Mouse (Mus musculus) liver, embryonic 16.5 days (tissue): ENCODE measurements at regions not wholly inside any gene's neighbourhood (a gene's known extent, or its start where the extent isn't known, plus 50 kb on each side); places are given as distances from the start of the nearest gene placed in this dataset.
A peak's percentile ranks its signal among the peaks of the same experiment; 100 is the strongest.

Experiments
- ATAC-seq: fragments of 200-750 bp; cut with Nextera tagmentation; 2 replicates; pipeline ENCODE4 v1.8.0; 2017; ENCODE audit warnings: low read depth, mild to moderate bottlenecking, moderate number of reproducible peaks, moderate library complexity
- H3K27ac ChIP-seq: fragments of 300-500 bp; sonication (generic); 2 replicates; pipeline ENCODE4 v1.5.1; 2014; ENCODE audit warnings: mild to moderate bottlenecking, low read length
- H3K27me3 ChIP-seq: fragments of 300-500 bp; sonication (generic); 2 replicates; pipeline ENCODE4 v1.6.1; 2014; ENCODE audit warnings: low read depth, low read length, mixed read lengths; ENCODE audit not compliant: control insufficient read depth, insufficient read depth
- H3K36me3 ChIP-seq: fragments of 300-500 bp; sonication (generic); 2 replicates; pipeline ENCODE4 v1.6.1; 2014; ENCODE audit warnings: mild to moderate bottlenecking; ENCODE audit not compliant: control insufficient read depth, insufficient read depth
- H3K4me1 ChIP-seq: fragments of 300-500 bp; sonication (generic); 2 replicates; pipeline ENCODE4 v1.6.1; 2014; ENCODE audit warnings: low read depth, low read length, mixed read lengths; ENCODE audit not compliant: control insufficient read depth
- H3K4me2 ChIP-seq: fragments of 300-500 bp; sonication (generic); 2 replicates; pipeline ENCODE4 v1.6.1; 2014; ENCODE audit warnings: low read depth, low read length, mixed read lengths
- H3K4me3 ChIP-seq: fragments of 300-500 bp; sonication (generic); 2 replicates; pipeline ENCODE4 v1.5.1; 2014; ENCODE audit warnings: low read depth, mild to moderate bottlenecking, low read length
- H3K9ac ChIP-seq: fragments of 300-500 bp; sonication (generic); 2 replicates; pipeline ENCODE4 v1.6.1; 2014; ENCODE audit warnings: low read depth, low read length
- H3K9me3 ChIP-seq: fragments of 300-500 bp; sonication (generic); replicated peaks from 2 replicates; pipeline ENCODE4 v1.6.1; 2016; ENCODE audit warnings: low read length; ENCODE audit not compliant: control insufficient read depth
- WGBS: fragments of 180-500 bp; shearing (Covaris S2); extraction: QIAGEN DNeasy Blood & Tissue Kit; methylation state at CpG from one replicate; pipeline ENCODE4 v1.1.7; 2014; ENCODE audit not compliant: insufficient replicate concordance; 5-methylcytosine and 5-hydroxymethylcytosine counted together

GRCm38 (mm10) chr5:148768346-148768745 is 160.8 kb downstream of the Katnal1 start:
- H3K9me3 ChIP-seq, result no peaks in the 10 kb centered on the region
- no peak overlapping the region for H3K4me2 ChIP-seq
- H3K4me1 ChIP-seq, result peaks cover 6% of the 10 kb centered on the region; the same call in 1 of the 2 replicates

GRCm38 (mm10) chr5:148765993-148766392 is 163.1 kb downstream of the Katnal1 start:
- H3K27ac ChIP-seq, result no peak overlapping the region
- ATAC-seq, result no peak
- no peaks in the 10 kb centered on the region for H3K9me3 ChIP-seq
- WGBS, result 73% methylated on average over 7 of the region's 7 CpGs
- no peak overlapping the region for H3K9ac ChIP-seq
- no peak overlapping the region for H3K4me3 ChIP-seq
- peaks cover 5% of the 10 kb centered on the region; the same call in 1 of the 2 replicates for H3K4me1 ChIP-seq
- H3K27me3 ChIP-seq, result no peaks in the 10 kb centered on the region
- no peaks in the 10 kb centered on the region for H3K36me3 ChIP-seq
- H3K4me2 ChIP-seq, result no peak overlapping the region

More at GRCm38 (mm10) chr5:148768346-148768745, 160.8 kb downstream of the Katnal1 start:
- no peak overlapping the region for H3K27ac ChIP-seq
- no peak overlapping the region for H3K4me3 ChIP-seq
- 64% methylated on average over 7 of the region's 7 CpGs for WGBS
- H3K36me3 ChIP-seq, result no peaks in the 10 kb centered on the region
- ATAC-seq, result no peak
- no peaks in the 10 kb centered on the region for H3K27me3 ChIP-seq
- no peak overlapping the region for H3K9ac ChIP-seq

- ATAC-seq, result no peak
- WGBS, result 78% methylated on average over 9 of the region's 9 CpGs
Observed at GRCm38 (mm10) chr5:148760108-148760507, 169.0 kb downstream of the Katnal1 start.

GRCm38 (mm10) chr5:148758786-148759185 is 170.3 kb downstream of the Katnal1 start:
- no peak for ATAC-seq
- Histone ChIP-seq H3K9ac (no peak overlapping the region), H3K4me3 (no peak overlapping the region), H3K27me3 (no peaks in the 10 kb centered on the region), H3K36me3 (no peaks in the 10 kb centered on the region), H3K4me2 (no peak overlapping the region), H3K4me1 (no peaks in the 10 kb centered on the region), H3K27ac (no peak overlapping the region), H3K9me3 (0 out of 2 replicates have a peak, but pooled peaks cover 2% of the 10 kb centered on the region)
- WGBS, result 61% methylated on average over 7 of the region's 7 CpGs

More at GRCm38 (mm10) chr5:148760108-148760507, 169.0 kb downstream of the Katnal1 start:
- Histone ChIP-seq H3K27ac (no peak overlapping the region), H3K36me3 (no peaks in the 10 kb centered on the region), H3K27me3 (no peaks in the 10 kb centered on the region), H3K4me3 (no peak overlapping the region), H3K9me3 (0 out of 2 replicates have a peak, but pooled peaks cover 2% of the 10 kb centered on the region), H3K4me1 (no peaks in the 10 kb centered on the region), H3K9ac (no peak overlapping the region), H3K4me2 (no peak overlapping the region)

- Histone ChIP-seq H3K4me2 (no peak overlapping the region), H3K9me3 (0 out of 2 replicates have a peak, but pooled peaks cover 2% of the 10 kb centered on the region), H3K36me3 (no peaks in the 10 kb centered on the region), H3K4me3 (no peak overlapping the region), H3K9ac (no peak overlapping the region), H3K27me3 (no peaks in the 10 kb centered on the region), H3K27ac (no peak overlapping the region), H3K4me1 (no peaks in the 10 kb centered on the region)
- 62% methylated on average over 5 of the region's 5 CpGs for WGBS
- ATAC-seq, result no peak
Observed at GRCm38 (mm10) chr5:148757715-148758114, 171.4 kb downstream of the Katnal1 start.

- no peaks in the 10 kb centered on the region for H3K4me1 ChIP-seq
- 69% methylated on average over 8 of the region's 8 CpGs for WGBS
- no peak for ATAC-seq
Observed at GRCm38 (mm10) chr5:148757236-148757635, 171.9 kb downstream of the Katnal1 start.

GRCm38 (mm10) chr5:148756246-148756930 is 172.7 kb downstream of the Katnal1 start:
- Histone ChIP-seq H3K4me2 (no peak overlapping the region), H3K4me1 (no peaks in the 10 kb centered on the region), H3K27me3 (no peaks in the 10 kb centered on the region), H3K4me3 (no peak overlapping the region), H3K27ac (no peak overlapping the region), H3K9me3 (0 out of 2 replicates have a peak, but pooled peaks cover 2% of the 10 kb centered on the region), H3K36me3 (no peaks in the 10 kb centered on the region), H3K9ac (no peak overlapping the region)
- no peak for ATAC-seq
- 73% methylated on average over 16 of the region's 16 CpGs for WGBS

More at GRCm38 (mm10) chr5:148757236-148757635, 171.9 kb downstream of the Katnal1 start:
- Histone ChIP-seq H3K27me3 (no peaks in the 10 kb centered on the region), H3K4me2 (no peak overlapping the region), H3K9me3 (0 out of 2 replicates have a peak, but pooled peaks cover 2% of the 10 kb centered on the region), H3K4me3 (no peak overlapping the region), H3K36me3 (no peaks in the 10 kb centered on the region), H3K9ac (no peak overlapping the region), H3K27ac (no peak overlapping the region)

- Histone ChIP-seq H3K4me1 (no peaks in the 10 kb centered on the region), H3K27ac (no peak overlapping the region), H3K9me3 (0 out of 2 replicates have a peak, but pooled peaks cover 2% of the 10 kb centered on the region), H3K4me3 (no peak overlapping the region), H3K9ac (no peak overlapping the region), H3K4me2 (no peak overlapping the region), H3K27me3 (no peaks in the 10 kb centered on the region), H3K36me3 (no peaks in the 10 kb centered on the region)
- ATAC-seq, result 0 out of 2 replicates have a peak, but pooled peaks have one; percentile 35
- WGBS, result 48% methylated on average over 8 of the region's 8 CpGs
Observed at GRCm38 (mm10) chr5:148755807-148756206, 173.3 kb downstream of the Katnal1 start.

- Histone ChIP-seq H3K36me3 (no peaks in the 10 kb centered on the region), H3K9ac (no peak overlapping the region), H3K4me2 (no peak overlapping the region), H3K27ac (no peak overlapping the region), H3K4me1 (no peaks in the 10 kb centered on the region), H3K4me3 (no peak overlapping the region), H3K27me3 (no peaks in the 10 kb centered on the region), H3K9me3 (0 out of 2 replicates have a peak, but pooled peaks cover 2% of the 10 kb centered on the region)
- peak; percentile 41; the same call in 1 of the 2 replicates for ATAC-seq
- 62% methylated on average over 10 of the region's 10 CpGs for WGBS
Observed at GRCm38 (mm10) chr5:148754896-148755295, 174.2 kb downstream of the Katnal1 start.
